Mouse (Mus musculus) adrenal gland, postnatal 0 days (tissue): ENCODE measurements around the gene Tmem156. TPM values are rescaled to one million over a fixed set of nuclear protein-coding genes. Genes with fewer than 3 reads are reported as not detected.

Experiments used
- polyA plus RNA-seq: library from polyadenylated mRNA; unstranded; fragments of >200 nt; fragmentation: Nextera tagmentation; extraction: Ambion mirVana; gene quantifications from 2 replicates; pipeline ENCODE4 v1.2.1, GENCODE M21; 2015

Tmem156 gene
- polyA plus RNA-seq = 0.17 and 0.49 TPM in 2 replicates

GRCm38 (mm10) chr5:65091921-65092320 is at the start of gene Tmem156:
Tmem156 (minus strand) TSS chr5:65092132.

GRCm38 (mm10) chr5:65106876-65107772 is 15.2 kb upstream of the Tmem156 start, which contains the start of gene Klhl5:
Klhl5 (plus strand) TSS chr5:65107539.

Other genes starting within 250 kb of the Tmem156 start
- gene Tlr1, start 158.6 kb downstream of the Tmem156 start, polyA plus RNA-seq = 0.80 and 2.0 TPM in 2 replicates
- gene Tlr6, start 132.0 kb downstream of the Tmem156 start, polyA plus RNA-seq = 0.57 and 0.76 TPM in 2 replicates
- gene Fam114a1, start 122.1 kb downstream of the Tmem156 start, polyA plus RNA-seq = 29.4 and 30.4 TPM in 2 replicates
- gene Klhl5, start 15.4 kb upstream of the Tmem156 start, polyA plus RNA-seq = 21.9 and 30.1 TPM in 2 replicates
- 6.1 and 8.4 TPM in 2 replicates for gene Wdr19, start 107.6 kb upstream of the Tmem156 start, polyA plus RNA-seq
- gene Rfc1, start 243.5 kb upstream of the Tmem156 start, polyA plus RNA-seq = 46.4 and 57.7 TPM in 2 replicates